Mouse (Mus musculus) heart, embryonic 16.5 days (tissue): ENCODE data around the gene Banf1. TPM values are rescaled to one million over a fixed set of nuclear protein-coding genes. Genes with fewer than 3 reads are reported as not detected.

Experiments used
- ATAC-seq: fragments of 200-750 bp; cut with Nextera tagmentation; replicated peaks from 2 replicates; pipeline ENCODE4 v1.8.0; 2017; ENCODE audit warnings: moderate number of reproducible peaks; ENCODE audit not compliant: insufficient read depth, low FRiP score; ENCODE audit errors: extremely low read depth
- H3K27ac ChIP-seq: fragments of 300-500 bp; sonication (generic); 2 replicates; pipeline ENCODE4 v1.5.1; 2014; ENCODE audit warnings: mild to moderate bottlenecking, low read length, control low read depth, moderate library complexity
- H3K27me3 ChIP-seq: fragments of 300-500 bp; sonication (generic); 2 replicates; pipeline ENCODE4 v1.6.1; 2014; ENCODE audit warnings: low read length, mixed read lengths; ENCODE audit not compliant: control insufficient read depth, insufficient read depth
- H3K36me3 ChIP-seq: fragments of 300-500 bp; sonication (generic); 2 replicates; pipeline ENCODE4 v1.6.1; 2014; ENCODE audit not compliant: control insufficient read depth, insufficient read depth
- H3K4me1 ChIP-seq: fragments of 300-500 bp; sonication (generic); 2 replicates; pipeline ENCODE4 v1.6.1; 2014; ENCODE audit warnings: low read length, mixed read lengths; ENCODE audit not compliant: control insufficient read depth, insufficient read depth
- H3K4me2 ChIP-seq: fragments of 300-500 bp; sonication (generic); 2 replicates; pipeline ENCODE4 v1.6.1; 2014; ENCODE audit warnings: low read depth, mild to moderate bottlenecking, control low read depth, low read length
- H3K4me3 ChIP-seq: fragments of 300-500 bp; sonication (generic); 2 replicates; pipeline ENCODE4 v1.5.1; 2014; ENCODE audit warnings: mild to moderate bottlenecking, control low read depth, low read length
- H3K9ac ChIP-seq: fragments of 300-500 bp; sonication (generic); 2 replicates; pipeline ENCODE4 v1.6.1; 2014; ENCODE audit warnings: low read length, control low read depth
- H3K9me3 ChIP-seq: fragments of 300-500 bp; sonication (generic); replicated peaks from 2 replicates; pipeline ENCODE4 v1.6.1; 2016; ENCODE audit warnings: low read length; ENCODE audit not compliant: control insufficient read depth
- WGBS: fragments of 180-500 bp; shearing (Covaris S2); extraction: QIAGEN DNeasy Blood & Tissue Kit; methylation state at CpG from one replicate; pipeline ENCODE4 v1.1.7; 2014; 5-methylcytosine and 5-hydroxymethylcytosine counted together
- polyA plus RNA-seq: library from polyadenylated mRNA; unstranded; fragments of >200 nt; fragmentation: Nextera tagmentation; extraction: Ambion mirVana; gene quantifications from 2 replicates; pipeline ENCODE4 v1.2.1, GENCODE M21; 2015

Banf1 gene
- polyA plus RNA-seq, 1 experiment from 2014 or later = 465 TPM

DNA sequence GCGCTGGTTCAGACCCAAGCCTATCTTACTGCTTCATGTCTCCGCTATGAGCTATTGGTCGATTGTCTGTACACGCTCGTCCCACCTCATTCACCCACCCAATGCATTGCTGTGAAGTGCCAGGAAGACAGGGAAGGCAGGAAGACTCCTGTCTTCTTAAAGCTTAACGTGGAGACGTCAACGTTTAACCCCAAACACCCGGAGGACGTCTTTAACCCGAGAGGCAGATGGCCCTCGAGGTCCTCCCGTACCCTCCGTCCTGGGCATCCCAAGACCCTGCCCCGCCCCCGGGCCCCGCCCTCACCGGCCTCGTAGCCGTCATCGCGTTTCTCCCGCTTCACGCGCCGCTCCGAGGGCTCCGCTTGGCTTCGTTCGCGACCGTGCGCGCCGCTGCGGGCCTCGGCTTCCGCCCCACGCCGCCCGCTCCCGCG is 21.1 kb upstream of the Banf1 start:
- WGBS = under 1% methylated on average over 43 of the region's 43 CpGs
- Histone ChIP-seq H3K36me3 (peaks cover 22% of the 10 kb centered on the region), H3K4me2 (peak overlapping the region; percentile 95), H3K27me3 (no peaks in the 10 kb centered on the region), H3K27ac (peak overlapping the region; percentile 85), H3K4me1 (peaks cover 32% of the 10 kb centered on the region), H3K9me3 (no peaks in the 10 kb centered on the region), H3K4me3 (peak overlapping the region; percentile 99), H3K9ac (peak overlapping the region; percentile 95)
- peak; percentile 38; the same call in 1 of the 2 replicates for ATAC-seq

DNA sequence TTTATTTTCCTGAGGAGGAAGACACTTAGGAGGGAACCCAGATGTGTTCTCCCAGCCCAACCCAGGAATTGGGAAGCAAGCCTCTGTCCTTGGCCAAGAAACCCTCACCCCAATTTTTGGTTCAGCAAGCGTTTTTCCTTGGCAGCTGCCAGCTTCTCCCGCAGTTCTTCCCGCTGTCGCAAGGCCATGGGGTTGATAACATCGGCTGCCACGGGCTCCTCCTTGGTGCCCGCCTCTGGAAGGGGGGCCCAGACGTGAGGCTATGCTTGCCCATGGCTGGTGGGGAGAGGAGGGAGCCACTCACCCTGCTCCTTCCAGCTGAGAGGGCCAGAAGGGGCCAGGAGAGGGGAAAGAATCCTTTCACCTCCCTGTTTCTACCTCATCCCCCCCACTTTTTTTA is 17.7 kb upstream of the Banf1 start:
- no peak overlapping the region for H3K27ac ChIP-seq
- peaks cover 20% of the 10 kb centered on the region for H3K4me1 ChIP-seq
- no peak overlapping the region for H3K4me3 ChIP-seq
- no peaks in the 10 kb centered on the region for H3K9me3 ChIP-seq
- peaks cover 52% of the 10 kb centered on the region for H3K36me3 ChIP-seq
- 84% methylated on average over 8 of the region's 8 CpGs for WGBS
- H3K4me2 ChIP-seq = no peak overlapping the region
- no peak for ATAC-seq
- H3K27me3 ChIP-seq = no peaks in the 10 kb centered on the region
- H3K9ac ChIP-seq = no peak overlapping the region

DNA sequence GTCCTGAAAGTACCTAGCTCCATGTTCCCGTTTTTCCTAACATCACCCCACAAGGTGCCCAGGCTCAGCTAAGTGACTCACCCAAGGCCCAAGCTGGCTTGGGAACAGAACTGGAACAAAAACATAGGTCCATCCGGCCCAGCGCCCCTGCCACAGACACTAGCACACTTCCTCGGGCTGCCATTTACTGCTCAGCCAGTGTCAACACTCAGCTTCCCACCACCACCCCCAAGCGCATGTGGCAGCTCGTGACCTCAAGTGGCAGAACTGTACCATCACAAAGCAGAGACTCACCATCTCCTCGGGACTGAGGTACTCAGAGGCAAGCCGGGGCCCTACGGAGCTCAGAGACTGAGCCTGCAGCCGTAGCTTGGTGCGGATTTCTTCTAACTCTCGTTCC is 16.4 kb upstream of the Banf1 start:
- H3K27me3 ChIP-seq = no peaks in the 10 kb centered on the region
- 89% methylated on average over 12 of the region's 12 CpGs for WGBS
- H3K4me2 ChIP-seq = no peak overlapping the region
- peaks cover 65% of the 10 kb centered on the region for H3K36me3 ChIP-seq
- H3K9ac ChIP-seq = no peak overlapping the region
- ATAC-seq = no peak
- H3K27ac ChIP-seq = no peak overlapping the region
- no peaks in the 10 kb centered on the region for H3K9me3 ChIP-seq
- peaks cover 15% of the 10 kb centered on the region for H3K4me1 ChIP-seq
- no peak overlapping the region for H3K4me3 ChIP-seq

DNA sequence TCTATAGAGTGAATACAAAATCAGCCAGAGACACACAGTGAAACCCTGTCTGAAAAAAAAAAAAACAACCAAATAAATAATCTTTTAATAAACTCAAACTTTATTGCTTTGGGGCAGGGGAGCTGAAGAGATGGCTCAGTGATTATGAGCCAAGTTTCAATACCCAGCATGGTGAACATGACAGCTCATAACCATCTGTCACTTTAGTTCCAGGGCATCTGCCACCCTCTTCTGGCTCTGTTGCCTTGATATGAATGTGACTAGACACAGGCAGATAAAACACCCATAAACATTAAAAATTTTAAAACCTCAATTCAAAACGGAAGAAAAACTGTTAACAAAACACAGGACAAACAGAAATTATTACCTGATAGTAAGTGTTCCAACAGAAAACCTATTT is 10.5 kb upstream of the Banf1 start:
- Histone ChIP-seq H3K27me3 (no peaks in the 10 kb centered on the region), H3K4me3 (no peak overlapping the region), H3K9me3 (no peaks in the 10 kb centered on the region), H3K27ac (no peak overlapping the region), H3K36me3 (peaks cover 53% of the 10 kb centered on the region), H3K9ac (no peak overlapping the region), H3K4me1 (no peaks in the 10 kb centered on the region), H3K4me2 (no peak overlapping the region)
- WGBS = 93% methylated on average over 1 of the region's 1 CpGs
- no peak for ATAC-seq

DNA sequence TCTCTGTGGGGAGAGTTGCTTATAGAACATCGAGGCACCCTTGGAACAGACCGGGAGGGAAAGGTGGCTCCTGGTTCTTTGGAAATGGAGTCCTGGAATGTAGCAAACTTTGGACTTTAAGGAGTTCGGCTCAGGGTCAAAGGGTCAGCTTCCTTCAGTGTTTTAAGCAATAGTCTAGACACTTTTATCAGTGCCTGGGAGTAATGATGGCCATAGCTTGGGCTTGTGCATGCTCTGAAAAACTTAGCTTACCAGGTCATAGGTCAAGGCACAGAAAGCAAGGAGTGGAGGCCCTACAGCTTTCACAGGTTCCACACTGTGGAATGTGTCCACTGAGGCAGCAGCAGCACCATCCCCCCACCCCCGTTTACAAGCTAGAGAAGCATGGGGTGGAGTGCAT is 7.8 kb upstream of the Banf1 start:
- no peak overlapping the region for H3K4me3 ChIP-seq
- H3K9ac ChIP-seq = no peak overlapping the region; the same call in 1 of the 2 replicates
- H3K27ac ChIP-seq = no peak overlapping the region
- H3K4me1 ChIP-seq = no peaks in the 10 kb centered on the region
- no peak overlapping the region for H3K4me2 ChIP-seq
- no peaks in the 10 kb centered on the region for H3K9me3 ChIP-seq
- peaks cover 52% of the 10 kb centered on the region for H3K36me3 ChIP-seq
- WGBS = 68% methylated on average over 4 of the region's 4 CpGs
- ATAC-seq = no peak
- no peaks in the 10 kb centered on the region for H3K27me3 ChIP-seq

DNA sequence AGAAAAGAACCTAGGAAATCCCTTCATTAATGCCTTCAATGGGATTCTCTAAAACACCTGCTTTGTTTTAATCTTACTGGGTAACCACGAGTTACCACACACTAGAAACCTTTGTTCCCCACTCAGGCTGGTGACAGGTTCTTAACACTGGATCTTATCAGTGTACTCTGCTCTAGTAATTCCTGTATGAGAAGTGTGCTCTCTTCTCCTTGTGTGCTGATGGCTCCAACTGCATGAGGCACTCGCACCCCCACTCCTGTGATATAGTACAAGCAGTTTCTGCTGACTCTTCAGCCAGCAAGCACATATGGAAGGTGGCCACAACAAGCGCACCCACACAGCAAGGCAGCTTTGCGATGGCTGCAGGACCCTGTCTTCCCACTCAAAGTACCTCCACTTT is 7.2 kb upstream of the Banf1 start:
- no peaks in the 10 kb centered on the region for H3K4me1 ChIP-seq
- no peak overlapping the region for H3K27ac ChIP-seq
- peaks cover 51% of the 10 kb centered on the region for H3K36me3 ChIP-seq
- ATAC-seq = no peak
- H3K27me3 ChIP-seq = no peaks in the 10 kb centered on the region
- no peak overlapping the region for H3K4me2 ChIP-seq
- WGBS = 70% methylated on average over 4 of the region's 4 CpGs
- no peak overlapping the region for H3K9ac ChIP-seq
- no peak overlapping the region for H3K4me3 ChIP-seq
- H3K9me3 ChIP-seq = no peaks in the 10 kb centered on the region

DNA sequence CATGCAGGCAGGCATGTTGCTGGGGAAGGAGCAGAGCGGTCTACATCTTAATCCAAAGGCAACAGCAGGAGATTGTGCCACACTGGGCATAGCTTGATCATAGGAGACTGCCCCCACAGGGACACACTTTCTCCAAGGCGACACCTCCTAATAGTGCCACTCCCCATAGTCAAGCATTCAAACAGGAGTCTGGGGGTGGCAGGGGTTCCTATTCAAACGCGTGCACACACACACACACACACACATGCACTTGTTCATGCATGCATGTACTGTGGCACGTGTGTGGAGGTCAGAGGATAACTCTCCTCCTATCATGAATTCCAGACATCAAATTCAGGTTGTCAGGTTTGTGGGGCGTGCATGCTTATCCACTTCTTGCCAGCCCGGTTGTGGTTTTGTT is 5.8 kb upstream of the Banf1 start:
- ATAC-seq = no peak
- peaks cover 45% of the 10 kb centered on the region for H3K36me3 ChIP-seq
- H3K27me3 ChIP-seq = no peaks in the 10 kb centered on the region

DNA sequence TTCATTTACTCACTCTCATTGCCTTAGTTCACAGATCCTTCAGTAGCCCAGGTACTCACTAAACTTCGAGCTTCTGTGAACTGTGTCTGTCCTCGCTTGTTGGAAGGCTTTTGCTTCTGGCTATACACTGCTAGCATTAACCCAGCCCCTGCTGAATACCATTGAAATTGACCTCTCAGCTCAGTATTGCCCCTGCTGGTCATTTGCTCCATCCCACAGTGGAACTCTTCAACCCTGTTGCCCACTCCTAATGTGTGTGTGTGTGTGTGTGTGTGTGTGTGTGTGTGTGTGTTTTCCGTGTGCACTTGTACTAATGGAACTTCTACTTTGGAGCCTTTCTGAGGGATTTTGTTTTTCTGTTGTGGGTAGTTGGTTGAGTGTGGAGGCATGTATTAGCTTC is 4.0 kb upstream of the Banf1 start:
- Histone ChIP-seq H3K36me3 (peaks cover 41% of the 10 kb centered on the region), H3K4me1 (peaks cover 10% of the 10 kb centered on the region), H3K27ac (no peak overlapping the region), H3K27me3 (no peaks in the 10 kb centered on the region), H3K4me3 (no peak overlapping the region), H3K4me2 (no peak overlapping the region), H3K9me3 (no peaks in the 10 kb centered on the region), H3K9ac (no peak overlapping the region)
- 85% methylated on average over 3 of the region's 3 CpGs for WGBS
- ATAC-seq = no peak

More for the DNA sequence above, 5.8 kb upstream of the Banf1 start:
- no peak overlapping the region for H3K4me3 ChIP-seq
- no peak overlapping the region for H3K9ac ChIP-seq
- 95% methylated on average over 7 of the region's 7 CpGs for WGBS
- H3K27ac ChIP-seq = no peak overlapping the region
- no peak overlapping the region for H3K4me2 ChIP-seq
- H3K9me3 ChIP-seq = no peaks in the 10 kb centered on the region
- peaks cover 6% of the 10 kb centered on the region for H3K4me1 ChIP-seq

DNA sequence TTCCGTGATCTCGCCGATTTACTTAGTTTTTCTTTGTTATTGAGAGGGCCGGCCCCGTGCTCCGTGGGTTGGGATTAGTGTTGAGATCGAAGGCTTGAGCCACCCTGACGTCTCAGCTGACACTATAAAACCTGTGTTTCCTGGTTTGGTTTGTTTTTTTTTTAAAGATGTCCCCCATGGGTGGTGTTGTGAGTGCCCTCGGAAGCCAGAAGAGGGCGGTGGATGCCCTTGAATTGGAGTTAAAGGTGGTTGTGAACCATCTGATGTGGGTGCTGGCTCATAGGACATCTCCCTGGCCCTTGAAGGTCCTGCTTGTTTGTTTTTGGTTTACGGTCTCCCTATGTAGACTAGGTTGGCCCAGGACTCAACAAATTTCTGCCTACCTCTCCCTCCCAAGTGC is 487 bp upstream of the Banf1 start:
- H3K9ac ChIP-seq = peak overlapping the region; percentile 90

More for the DNA sequence above, 487 bp upstream of the Banf1 start:
- H3K4me3 ChIP-seq = peak overlapping the region; percentile 99
- H3K4me2 ChIP-seq = peak overlapping the region; percentile 98
- H3K27me3 ChIP-seq = no peaks in the 10 kb centered on the region
- 9% methylated on average over 11 of the region's 11 CpGs for WGBS
- H3K27ac ChIP-seq = peak overlapping the region; percentile 98
- peaks cover 44% of the 10 kb centered on the region for H3K36me3 ChIP-seq
- H3K4me1 ChIP-seq = peaks cover 16% of the 10 kb centered on the region
- H3K9me3 ChIP-seq = no peaks in the 10 kb centered on the region
- no peak for ATAC-seq
